Mouse (Mus musculus) midbrain, embryonic 13.5 days (tissue): ENCODE measurements around the gene Dnajc13. TPM values are rescaled to one million over a fixed set of nuclear protein-coding genes. Genes with fewer than 3 reads are reported as not detected.

Experiments
- polyA plus RNA-seq: library from polyadenylated mRNA; unstranded; fragments of >200 nt; fragmentation: Nextera tagmentation; extraction: Ambion mirVana; gene quantifications from 2 replicates; pipeline ENCODE4 v1.2.1, GENCODE M21; 2015

The Dnajc13 gene
- polyA plus RNA-seq, 1 experiment from 2014 or later, result 19.2 TPM

Other genes with a start within 250 kb of the Dnajc13 start
- gene Gm28305, start 222.3 kb downstream of the Dnajc13 start, polyA plus RNA-seq, result not detected in 2 replicates
- gene Uba5, start 199.8 kb downstream of the Dnajc13 start, polyA plus RNA-seq, result 65.5 and 66.0 TPM in 2 replicates
- 7.2 and 7.7 TPM in 2 replicates for gene Acad11, start 199.6 kb downstream of the Dnajc13 start, polyA plus RNA-seq
- 0.46 and 0.47 TPM in 2 replicates for gene Ackr4, start 136.0 kb downstream of the Dnajc13 start, polyA plus RNA-seq
- gene Acpp, start 74.8 kb upstream of the Dnajc13 start, polyA plus RNA-seq, result 0.32 and 0.40 TPM in 2 replicates